Mouse (Mus musculus) 3T3-L1 (cell line): ENCODE measurements around the gene Nhs.

Experiments
- DNase-seq: peaks from one replicate; pipeline ENCODE4 v3.0.0-alpha.2; 2015; ENCODE audit warnings: low read depth, low spot score

Nhs gene

GRCm38 (mm10) chrX:161943098-161943680 lies 216.3 kb downstream of the Nhs start:
- no peak for DNase-seq

DNA sequence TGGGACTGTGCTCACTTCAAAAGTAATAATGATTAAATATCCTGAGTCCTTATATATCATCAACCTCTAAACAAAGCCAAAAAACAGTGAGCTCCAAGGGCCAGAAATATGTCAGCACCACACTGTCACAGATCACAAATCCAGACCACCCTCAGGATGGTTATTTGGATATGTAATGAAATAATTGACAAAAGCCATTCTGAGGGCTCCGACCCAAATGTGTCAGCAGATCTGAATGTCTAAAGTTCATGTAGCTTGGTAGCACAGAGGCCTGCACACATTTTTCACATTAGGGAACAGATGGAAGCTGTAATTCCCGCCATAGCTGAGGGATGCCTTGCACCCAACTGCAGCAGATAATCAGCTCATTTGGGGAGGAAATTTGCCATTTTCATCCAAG lies 218.8 kb downstream of the Nhs start:
- no peak for DNase-seq

- no peak for DNase-seq
Observed at GRCm38 (mm10) chrX:161926683-161927053, 232.9 kb downstream of the Nhs start.

GRCm38 (mm10) chrX:161925973-161926682 lies 233.4 kb downstream of the Nhs start:
- no peak for DNase-seq

- DNase-seq, result no peak
Observed at GRCm38 (mm10) chrX:161922655-161923054, 236.9 kb downstream of the Nhs start.

DNA sequence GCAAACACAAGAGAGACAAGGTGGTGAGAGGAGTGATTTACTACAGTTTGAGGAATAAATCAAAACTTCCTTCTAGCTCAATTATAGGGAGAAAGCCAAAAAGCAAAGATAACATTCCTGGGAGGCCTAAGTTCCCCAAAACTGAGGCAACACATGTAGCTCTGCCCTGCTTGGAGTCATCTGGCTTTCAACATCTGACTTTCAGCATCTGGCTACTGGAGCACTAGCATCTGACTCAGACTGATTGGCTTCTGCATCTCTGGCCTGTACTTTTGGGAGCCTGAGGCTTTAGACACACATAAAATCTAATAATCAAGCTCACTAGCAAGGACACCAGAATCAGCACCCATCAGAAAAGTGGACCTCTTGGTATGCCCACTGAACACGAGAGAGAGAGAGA lies 237.9 kb downstream of the Nhs start:
- DNase-seq, result peak; percentile 9

DNA sequence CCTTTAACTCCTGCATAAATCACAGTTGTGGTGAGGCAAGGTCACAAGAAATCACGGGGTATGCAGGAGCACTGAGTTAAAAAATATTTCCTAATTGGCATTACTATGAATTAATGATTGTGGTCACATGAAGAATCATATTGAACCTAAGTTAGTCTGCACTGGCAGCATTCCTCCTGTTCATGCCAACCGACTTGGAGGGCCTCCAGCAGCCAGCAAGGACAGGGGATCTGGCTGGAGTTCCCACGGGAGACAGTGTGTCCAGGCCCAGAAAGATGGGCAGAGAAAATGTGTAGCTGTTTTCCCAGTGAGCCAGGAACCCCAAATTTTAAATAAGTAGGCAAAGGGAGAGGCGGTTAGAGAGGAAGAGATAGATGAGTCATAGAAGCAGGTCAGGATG lies 249.6 kb downstream of the Nhs start:
- no peak for DNase-seq

DNA sequence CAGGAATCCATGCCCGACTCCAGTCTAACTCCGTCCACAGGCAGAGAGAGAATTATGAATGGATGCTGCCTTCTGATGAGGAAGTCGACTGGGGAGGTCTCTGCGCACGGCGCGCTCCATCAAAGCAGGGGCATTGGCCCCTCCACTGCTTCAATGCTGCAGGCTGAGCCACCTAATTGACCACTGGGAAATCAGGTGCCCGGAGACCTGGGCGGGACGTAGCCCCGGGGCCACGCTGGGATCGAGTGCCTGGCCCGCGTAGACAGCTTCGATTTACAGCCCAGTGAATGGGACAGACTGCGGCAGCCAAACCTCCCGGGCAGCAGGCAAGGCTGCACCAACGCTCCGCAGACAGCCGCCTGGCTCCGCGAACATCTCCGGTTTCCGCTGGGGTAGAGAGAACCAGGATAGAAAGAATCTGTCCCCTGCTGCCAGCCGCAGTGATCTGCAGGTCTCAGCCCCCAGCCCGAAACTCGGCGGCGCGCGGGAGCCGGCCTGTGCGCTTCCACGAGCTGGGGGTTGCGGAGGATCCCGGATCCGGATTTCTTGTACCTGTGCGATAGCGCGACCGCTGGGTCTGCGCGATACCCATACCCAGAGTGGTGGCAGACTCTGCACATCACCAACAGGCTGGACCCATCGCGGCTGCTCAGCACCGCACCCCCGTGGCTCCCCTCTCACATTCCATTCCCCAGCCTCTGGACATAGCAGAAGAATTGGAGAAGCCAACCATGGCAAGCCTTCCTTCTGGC lies 250.7 kb downstream of the Nhs start:
- DNase-seq, result no peak

- no peak for DNase-seq
Observed at GRCm38 (mm10) chrX:161907595-161908592, 251.6 kb downstream of the Nhs start.

DNA sequence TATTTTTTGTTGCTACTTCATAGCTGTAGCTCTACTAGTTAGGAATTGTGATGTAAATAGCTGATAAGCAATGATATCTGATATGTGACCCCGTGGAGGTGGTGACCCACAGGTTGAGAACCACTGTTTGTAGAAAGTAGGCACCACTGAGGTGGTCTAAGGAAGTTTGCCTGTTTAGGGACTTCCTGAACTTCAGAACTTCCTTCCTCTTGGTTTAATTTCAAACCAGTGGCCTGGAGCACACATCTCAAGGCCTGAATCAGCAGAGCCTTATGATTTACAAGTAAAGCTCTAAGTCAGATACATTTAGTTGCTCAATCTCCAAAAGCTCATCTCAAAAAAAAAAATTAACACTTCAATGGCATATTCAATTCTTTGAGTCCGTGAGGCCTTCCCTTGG lies 265.1 kb downstream of the Nhs start:
- DNase-seq, result no peak

GRCm38 (mm10) chrX:161883661-161884060 lies 275.9 kb downstream of the Nhs start:
- no peak for DNase-seq

DNA sequence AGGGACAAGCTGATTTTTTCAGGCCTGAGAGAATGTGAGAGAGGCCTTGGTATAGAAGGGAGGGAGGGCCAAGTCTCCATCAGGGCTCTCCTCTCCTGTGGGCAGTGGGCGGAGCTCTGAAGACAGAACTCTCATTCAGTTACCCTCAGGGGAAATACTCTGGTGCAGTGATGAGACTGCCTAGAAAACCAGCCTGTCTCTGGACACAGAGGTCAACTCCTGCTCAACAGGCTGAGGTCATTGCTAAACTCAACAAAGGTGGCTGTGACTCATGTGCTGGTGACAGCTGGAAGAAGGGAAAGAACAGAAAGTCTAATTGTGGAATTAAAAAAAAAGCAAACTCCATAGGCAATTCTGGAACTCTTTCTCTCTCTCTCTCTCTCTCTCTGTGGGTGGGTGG lies 282.4 kb downstream of the Nhs start:
- peak; percentile 1 for DNase-seq

DNA sequence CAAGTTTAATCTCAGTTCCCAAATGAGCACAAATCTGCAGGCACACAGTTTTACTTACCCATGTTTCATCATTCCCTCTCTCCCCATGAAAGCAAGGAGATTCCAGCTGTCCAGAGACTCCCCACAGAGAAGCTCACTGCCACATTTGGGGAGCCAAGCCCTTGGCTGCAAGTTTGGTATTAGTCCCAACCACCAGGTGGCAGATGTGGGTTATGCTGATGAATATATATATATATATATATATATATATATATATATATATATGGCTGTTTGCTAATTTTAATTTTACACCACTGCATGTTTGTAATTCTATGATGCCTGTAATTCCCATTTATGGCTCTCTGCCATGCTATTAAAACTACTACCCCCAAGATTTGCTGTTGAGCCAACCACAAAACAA lies 286.0 kb downstream of the Nhs start:
- no peak for DNase-seq

GRCm38 (mm10) chrX:161871306-161871705 lies 288.2 kb downstream of the Nhs start:
- DNase-seq, result no peak

- no peak for DNase-seq
Observed at GRCm38 (mm10) chrX:161855630-161856029, 303.9 kb downstream of the Nhs start.

DNA sequence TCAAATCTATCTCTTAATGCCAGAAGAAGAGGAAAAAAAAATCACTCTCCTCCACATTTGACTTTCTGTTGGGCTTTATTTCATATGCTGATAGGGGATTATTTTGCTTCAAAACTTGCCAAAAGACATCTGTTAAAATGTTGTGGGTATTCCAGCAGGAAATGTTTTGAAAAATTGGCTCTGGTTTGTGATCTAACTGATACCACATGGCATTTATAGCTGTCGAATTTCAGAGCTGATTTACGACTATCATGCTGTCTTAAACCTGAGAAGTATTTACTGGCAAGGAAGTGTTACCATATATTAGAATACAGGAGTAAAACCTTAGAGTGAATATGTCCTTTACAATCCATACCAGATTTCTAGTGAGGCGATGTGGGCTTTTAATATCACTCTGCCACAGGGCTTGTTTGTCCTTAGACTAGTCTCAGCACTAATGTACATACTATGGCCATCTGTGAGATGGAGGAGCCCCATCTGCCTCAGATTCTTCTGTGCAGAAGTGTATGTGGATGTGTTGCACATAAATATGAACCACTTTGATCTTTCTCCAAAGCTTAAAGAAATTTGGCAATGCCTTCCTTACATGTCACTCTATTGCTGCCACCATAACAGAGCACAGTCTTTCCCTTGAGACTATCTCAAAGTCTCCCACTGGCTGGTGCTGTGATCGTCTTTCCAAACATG lies 305.8 kb downstream of the Nhs start:
- no peak for DNase-seq

GRCm38 (mm10) chrX:161826186-161826585 lies 333.3 kb downstream of the Nhs start:
- DNase-seq, result peak; percentile 58

GRCm38 (mm10) chrX:161790182-161790581 lies 369.3 kb downstream of the Nhs start:
- DNase-seq, result no peak
